Mouse (Mus musculus) liver, adult (tissue): ENCODE measurements around the gene Zfp57.

Experiments used
- GATA4 ChIP-seq: IDR thresholded peaks from 2 replicates; pipeline ENCODE4 v1.6.1; 2014; ENCODE audit warnings: mild to moderate bottlenecking, low read length; ENCODE audit not compliant: insufficient replicate concordance

Gene Zfp57

GRCm38 (mm10) chr17:37016333-37016732 lies 15.4 kb downstream of the Zfp57 start:
- TF ChIP-seq GATA4 = peak; percentile 8; the same call in 1 of the 2 replicates

GRCm38 (mm10) chr17:37018328-37018727 lies 17.4 kb downstream of the Zfp57 start:
- TF ChIP-seq GATA4 = no peak

- TF ChIP-seq GATA4 = no peak
These were observed 21.9 kb downstream of the Zfp57 start, which contains the start of gene Mog for GRCm38 (mm10) chr17:37022628-37023576. Gene Mog, minus strand, starts transcription at chr17:37023398.

- no peak for TF ChIP-seq GATA4
These were observed 25.5 kb downstream of the Zfp57 start for GRCm38 (mm10) chr17:37026425-37026824.

GRCm38 (mm10) chr17:37027486-37027885 lies 26.5 kb downstream of the Zfp57 start:
- TF ChIP-seq GATA4 = no peak

- TF ChIP-seq GATA4 = no peak
These were observed 27.2 kb downstream of the Zfp57 start for GRCm38 (mm10) chr17:37028212-37028611.

- TF ChIP-seq GATA4 = no peak
These were observed 27.7 kb downstream of the Zfp57 start for GRCm38 (mm10) chr17:37028683-37029120.

- TF ChIP-seq GATA4 = no peak
These were observed 28.2 kb downstream of the Zfp57 start for GRCm38 (mm10) chr17:37029162-37029561.

GRCm38 (mm10) chr17:37039127-37039894 lies 38.3 kb downstream of the Zfp57 start:
- TF ChIP-seq GATA4 = no peak

GRCm38 (mm10) chr17:37044651-37045244 lies 43.8 kb downstream of the Zfp57 start:
- no peak for TF ChIP-seq GATA4

GRCm38 (mm10) chr17:37045611-37046311 lies 44.8 kb downstream of the Zfp57 start, which contains the start of gene Gabbr1:
Gene Gabbr1, plus strand, starts transcription at chr17:37045966.
- TF ChIP-seq GATA4 = no peak

- TF ChIP-seq GATA4 = no peak
These were observed 45.5 kb downstream of the Zfp57 start for GRCm38 (mm10) chr17:37046312-37047112.

- TF ChIP-seq GATA4 = no peak
These were observed 46.5 kb downstream of the Zfp57 start for GRCm38 (mm10) chr17:37047332-37047976.
